Mouse (Mus musculus): ENCODE data around the gene Gm609. TPM values are rescaled to one million over a fixed set of nuclear protein-coding genes. Genes with fewer than 3 reads are reported as not detected.

The Gm609 gene
- polyA plus RNA-seq, 1 experiment from 2014 or later, result not detected

- Histone ChIP-seq H3K4me3 (no peak overlapping the region), H3K9me3 (no peaks in the 10 kb centered on the region), H3K36me3 (replicated peaks) (no peaks in the 10 kb centered on the region), H3K4me1 (peaks cover 4% of the 10 kb centered on the region; the same call in 1 of the 2 replicates), H3K27me3 (ENCODE audit: poor library complexity, severe bottlenecking) (no peaks in the 10 kb centered on the region), H3K27ac (no peak overlapping the region)
- WGBS, result 94% methylated on average over 9 of the region's 9 CpGs
- DNase-seq (ENCODE audit: extremely low spot score, low spot score), result no peak
Measured at GRCm38 (mm10) chr16:45365353-45365752, 127.4 kb downstream of the Gm609 start.

GRCm38 (mm10) chr16:45364627-45365026 lies 128.1 kb downstream of the Gm609 start:
- 96% methylated on average over 1 of the region's 1 CpGs for WGBS
- Histone ChIP-seq H3K4me1 (peaks cover 4% of the 10 kb centered on the region; the same call in 1 of the 2 replicates), H3K36me3 (replicated peaks) (no peaks in the 10 kb centered on the region), H3K27me3 (ENCODE audit: poor library complexity, severe bottlenecking) (no peaks in the 10 kb centered on the region), H3K9me3 (no peaks in the 10 kb centered on the region), H3K4me3 (no peak overlapping the region), H3K27ac (no peak overlapping the region)
- DNase-seq (ENCODE audit: extremely low spot score, low spot score), result no peak

- Histone ChIP-seq H3K9me3 (no peaks in the 10 kb centered on the region), H3K27ac (no peak overlapping the region), H3K4me1 (peaks cover 3% of the 10 kb centered on the region; the same call in 1 of the 2 replicates), H3K36me3 (replicated peaks) (no peaks in the 10 kb centered on the region), H3K27me3 (ENCODE audit: poor library complexity, severe bottlenecking) (no peaks in the 10 kb centered on the region), H3K4me3 (no peak overlapping the region)
- WGBS, result 84% methylated on average over 4 of the region's 4 CpGs
- no peak for DNase-seq (ENCODE audit: extremely low spot score, low spot score)
Measured at GRCm38 (mm10) chr16:45363480-45364045, 129.2 kb downstream of the Gm609 start.

Other genes starting within 250 kb of the Gm609 start
- gene Cd200, start 83.9 kb downstream of the Gm609 start, polyA plus RNA-seq (2016; fragmentation: Nextera tagmentation; extraction: Ambion mirVana), result 7.1 and 10.2 TPM in 2 replicates
- not detected in 2 replicates for gene Gm17783, start 39.1 kb upstream of the Gm609 start, polyA plus RNA-seq (2016; fragmentation: Nextera tagmentation; extraction: Ambion mirVana)
- gene Slc9c1, start 42.3 kb upstream of the Gm609 start, polyA plus RNA-seq (2016; fragmentation: Nextera tagmentation; extraction: Ambion mirVana), result not detected in 2 replicates
- 0.09 and 0.12 TPM in 2 replicates for gene Gcsam, start 117.4 kb upstream of the Gm609 start, polyA plus RNA-seq (2016; fragmentation: Nextera tagmentation; extraction: Ambion mirVana)
- 0.07 and 0.15 TPM in 2 replicates for gene BC016579, start 161.1 kb upstream of the Gm609 start, polyA plus RNA-seq (2016; fragmentation: Nextera tagmentation; extraction: Ambion mirVana)
- 0.31 and 0.42 TPM in 2 replicates for gene Tmprss7, start 200.7 kb upstream of the Gm609 start, polyA plus RNA-seq (2016; fragmentation: Nextera tagmentation; extraction: Ambion mirVana)
- gene Tagln3, start 231.6 kb upstream of the Gm609 start, polyA plus RNA-seq (2016; fragmentation: Nextera tagmentation; extraction: Ambion mirVana), result 83.4 and 104 TPM in 2 replicates
- gene Abhd10, start 250.0 kb upstream of the Gm609 start, polyA plus RNA-seq (2016; fragmentation: Nextera tagmentation; extraction: Ambion mirVana), result 41.2 and 41.4 TPM in 2 replicates

Measured in forebrain, embryonic 10.5 days (tissue).